8 mouse cellular contexts compared by ENCODE assay signal in genomic region chr1:135787799-135788198, GRCm38 (mm10). TPM values are rescaled to one million over a fixed set of nuclear protein-coding genes. Genes with fewer than 3 reads are reported as not detected.
DNase-seq lines count a peak whose midpoint lies in the region; TF ChIP-seq lines count a peak whose summit lies in the region.

No protein-coding gene starts in this region.

- H3K9me3 ChIP-seq in ES-E14 (ENCODE audit: control insufficient read depth, insufficient read depth, low read depth, low read length), result no peaks in the 10 kb centered on the region

- no peak for TF ChIP-seq POLR2A in kidney, adult 2 months (IDR thresholded peaks at IDR 0.05; ENCODE audit: low read depth, low read length)
- TF ChIP-seq POLR2A in lung, adult 2 months (IDR thresholded peaks at IDR 0.05; ENCODE audit: borderline replicate concordance, extremely low read depth, low read depth, low read length), result no peak

- DNase-seq in 416B (ENCODE audit: low read depth), result peak; percentile 91
- DNase-seq in ES-E14 (ENCODE audit: low read depth, low spot score), result peak; percentile 89
- DNase-seq in cerebellum, adult 9-10 months, result peak; percentile 32
- DNase-seq in frontal cortex, postnatal 10 days (ENCODE audit: low spot score in 2 of 2), result peak; percentile 36 to 59
- DNase-seq in kidney, adult 2 months, result peak; percentile 75
- peak; percentile 61 for DNase-seq in lung, adult 2 months
- peak; percentile 91 for DNase-seq in retina, embryonic 14.5 days (ENCODE audit: low spot score)
- peak; percentile 71 to 76 for DNase-seq in thymus, postnatal 36 days

- H3K36me3 ChIP-seq in ES-E14 (ENCODE audit: control insufficient read depth, insufficient read depth, low read length, poor library complexity, severe bottlenecking), result no peaks in the 10 kb centered on the region
- H3K36me3 ChIP-seq in kidney, adult 2 months (ENCODE audit: control insufficient read depth, insufficient read depth, low read length), result no peaks in the 10 kb centered on the region

- no peaks in the 10 kb centered on the region for H3K27me3 ChIP-seq in kidney, adult 2 months (replicated peaks; ENCODE audit: control insufficient read depth, insufficient read depth, low read length)

- 56% methylated on average over 3 of the region's 3 CpGs for WGBS in kidney, adult 2 months
- WGBS in lung, adult 2 months, result 50% methylated on average over 3 of the region's 3 CpGs

- H3K4me1 ChIP-seq in ES-E14 (ENCODE audit: control insufficient read depth in 2 of 2, insufficient read depth in 2 of 2, low read length in 2 of 2, poor library complexity in 1 of 2), result peaks cover 3 to 14% of the 10 kb centered on the region in 2 experiments; a peak in 1 of 4 replicates
- no peaks in the 10 kb centered on the region for H3K4me1 ChIP-seq in kidney, adult 2 months (ENCODE audit: control insufficient read depth, insufficient read depth, low read length)
- H3K4me1 ChIP-seq in lung, adult 2 months (ENCODE audit: control insufficient read depth, insufficient read depth, low read length), result peaks cover 3% of the 10 kb centered on the region; the same call in 1 of the 2 replicates

- no peak overlapping the region for H3K27ac ChIP-seq in ES-E14 (ENCODE audit: insufficient read depth, low read depth, low read length, poor library complexity, severe bottlenecking)
- no peak overlapping the region for H3K27ac ChIP-seq in kidney, adult 2 months (ENCODE audit: insufficient read depth, low read depth, low read length)

- peak; percentile 76 for TF ChIP-seq CTCF in kidney, adult 2 months (conservative IDR thresholded peaks at IDR 0.05; ENCODE audit: insufficient read depth, insufficient read length, low read depth, low read length)
- peak; percentile 74 for TF ChIP-seq CTCF in lung, adult 2 months (IDR thresholded peaks at IDR 0.05; ENCODE audit: insufficient read depth, low read length)

- in situ Hi-C loops in ES-E14 (cut with MboI; ENCODE audit: low sequenced_read_pairs in 2 of 2, unreplicated experiment in 2 of 2), result no loop called here

- no peak overlapping the region for H3K4me3 ChIP-seq in ES-E14 (ENCODE audit: insufficient read depth in 1 of 2, low read depth in 1 of 2, low read length in 2 of 2, poor library complexity in 1 of 2, severe bottlenecking in 1 of 2)
- no peak overlapping the region for H3K4me3 ChIP-seq in kidney, adult 2 months (ENCODE audit: insufficient read depth, low read depth, low read length)
- no peak overlapping the region for H3K4me3 ChIP-seq in lung, adult 2 months (replicated peaks; ENCODE audit: extremely low read depth, low read depth, low read length)

- H3K9ac ChIP-seq in ES-E14 (ENCODE audit: insufficient read depth, low read depth, low read length, poor library complexity, severe bottlenecking), result no peak overlapping the region; the same call in 1 of the 2 replicates

TF ChIP-seq in ES-E14, 5 proteins besides CTCF, POLR2A, EP300 and RAD21:
- no peak for TF ChIP-seq HCFC1 (IDR thresholded peaks at IDR 0.05; ENCODE audit: borderline replicate concordance, insufficient read depth, low read length)
- no peak for TF ChIP-seq ZC3H11A (IDR thresholded peaks at IDR 0.05; ENCODE audit: borderline replicate concordance, low read depth, low read length)
- no peak for TF ChIP-seq MAFK (IDR thresholded peaks at IDR 0.05; ENCODE audit: insufficient read depth, low read depth, low read length)
- no peak for TF ChIP-seq CHD2 (IDR thresholded peaks at IDR 0.05; ENCODE audit: low read depth, low read length)
- TF ChIP-seq ZNF384 (IDR thresholded peaks at IDR 0.05; ENCODE audit: low read depth, low read length), result no peak

RNA-seq across cellular contexts. Expression of gene Tnni1, which starts 8.6 kb away (rescaled TPM):
- 1.1 and 1.6 TPM in 2 replicates for total RNA-seq in ES-E14 (2012; rRNA removed)
- polyA plus RNA-seq in kidney, adult 2 months (2012; rRNA removed), result 5.8 TPM in 1 of 2 replicates, not detected in the other
- polyA plus RNA-seq in lung, adult 2 months (2012; rRNA removed), result 0.26 and 1.5 TPM in 2 replicates

RNA-seq across cellular contexts. Expression of gene Phlda3, which starts 21.9 kb away (rescaled TPM):
- total RNA-seq in ES-E14 (2012; rRNA removed), result 51.1 and 70.7 TPM in 2 replicates
- polyA plus RNA-seq in kidney, adult 2 months (2012; rRNA removed), result 37.2 and 40.0 TPM in 2 replicates
- polyA plus RNA-seq in lung, adult 2 months (2012; rRNA removed), result 98.6 and 156 TPM in 2 replicates

RNA-seq across cellular contexts. Expression of gene Lad1, which starts 30.6 kb away (rescaled TPM):
- 5.2 and 9.0 TPM in 2 replicates for total RNA-seq in ES-E14 (2012; rRNA removed)
- 114 and 145 TPM in 2 replicates for polyA plus RNA-seq in kidney, adult 2 months (2012; rRNA removed)
- 6.9 and 43.2 TPM in 2 replicates for polyA plus RNA-seq in lung, adult 2 months (2012; rRNA removed)

RNA-seq across cellular contexts. Expression of gene Tnnt2, which starts 48.4 kb away (rescaled TPM):
- 0.69 and 2.5 TPM in 2 replicates for total RNA-seq in ES-E14 (2012; rRNA removed)
- polyA plus RNA-seq in kidney, adult 2 months (2012; rRNA removed), result 0.44 and 1.0 TPM in 2 replicates
- 31.3 and 74.6 TPM in 2 replicates for polyA plus RNA-seq in lung, adult 2 months (2012; rRNA removed)

Comparison
In these comparisons a context has a peak if more than half of its experiments do, and no peak if none do; other contexts are left out.
1. DNase-seq: peak in every context shown above with its lines; median percentile 91 in 416B; 91 in retina, embryonic 14.5 days; 89 in ES-E14; 75 in kidney, adult 2 months; 74 in thymus, postnatal 36 days; 61 in lung, adult 2 months; 48 in frontal cortex, postnatal 10 days; 32 in cerebellum, adult 9-10 months.